Mouse (Mus musculus) liver, adult 2 months (tissue): ENCODE data around the gene Slc4a10.

Experiments used
- CTCF ChIP-seq: fragments of 200-500 bp; IDR thresholded peaks from 2 replicates; pipeline ENCODE4 v1.5.1; 2011; ENCODE audit warnings: low read depth, low read length, control low read depth
- POLR2A ChIP-seq: fragments of 200-500 bp; IDR thresholded peaks from 2 replicates; pipeline ENCODE4 v1.6.1; 2011; ENCODE audit warnings: low read length, control low read depth; ENCODE audit not compliant: insufficient read depth; ENCODE audit errors: extremely low read depth

GRCm38 (mm10) chr2:62293846-62294245 lies 247.6 kb downstream of the Slc4a10 start:
- TF ChIP-seq CTCF: no peak
- no peak for TF ChIP-seq POLR2A
